Mouse (Mus musculus) layer of hippocampus, adult 2 months (tissue): Measurements from ENCODE around the gene Rflna. TPM values are rescaled to one million over a fixed set of nuclear protein-coding genes. Genes with fewer than 3 reads are reported as not detected.

Source experiments
- DNase-seq, 2 experiments: peaks; one replicate each; pipeline ENCODE4 v3.0.0; 2022; ENCODE audit warnings: low spot score in 2 of 2
- H3K27ac ChIP-seq: fragments of 200-600 bp; 2 replicates; pipeline ENCODE4 v1.8.1; 2022
- H3K4me3 ChIP-seq: fragments of 200-600 bp; 2 replicates; pipeline ENCODE4 v1.8.1; 2022; ENCODE audit warnings: mild to moderate bottlenecking
- CTCF ChIP-seq: fragments of 200-600 bp; conservative IDR thresholded peaks from 2 replicates; pipeline ENCODE4 v1.8.1; 2022; ENCODE audit warnings: antibody characterized with exemption, mild to moderate bottlenecking, moderate library complexity
- total RNA-seq, 2 experiments: library from RNA; stranded (reverse); gene quantifications; 2 replicates each; pipeline ENCODE4 v1.2.3; 2021

Rflna gene
- total RNA-seq, 2 experiments from 2014 or later = 0.44 to 0.83 TPM

GRCm38 (mm10) chr5:125045202-125045601 lies 42.2 kb downstream of the Rflna start:
- H3K27ac ChIP-seq = peak overlapping the region; percentile 65; the same call in 1 of the 2 replicates
- no peak for TF ChIP-seq CTCF
- H3K4me3 ChIP-seq = no peak overlapping the region
- DNase-seq = no peak

DNA sequence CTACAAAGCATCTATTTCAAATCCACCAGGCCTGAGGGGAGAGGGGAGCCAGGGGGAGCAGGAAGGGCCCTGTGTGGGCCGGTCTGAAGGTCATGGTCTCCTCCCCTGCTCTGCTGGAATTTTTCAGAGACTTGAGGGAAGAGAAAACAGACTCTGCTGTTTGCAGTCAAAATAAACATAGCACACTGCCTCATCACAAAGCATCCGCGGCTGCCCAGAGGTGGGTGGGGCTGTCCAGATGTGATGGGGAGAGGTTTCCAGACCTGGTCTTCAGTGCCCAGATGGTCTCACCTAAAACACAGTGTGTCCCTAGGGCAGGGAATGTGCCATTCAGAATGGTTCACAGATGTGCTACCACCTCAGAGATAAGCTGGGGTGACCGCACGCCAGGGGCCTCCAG lies 43.4 kb downstream of the Rflna start:
- no peak for DNase-seq
- peak overlapping the region; percentile 57; the same call in 1 of the 2 replicates for H3K27ac ChIP-seq
- no peak for TF ChIP-seq CTCF
- no peak overlapping the region for H3K4me3 ChIP-seq

- no peak for TF ChIP-seq CTCF
- no peak for DNase-seq
- no peak overlapping the region for H3K4me3 ChIP-seq
- H3K27ac ChIP-seq = no peak overlapping the region
Measured at GRCm38 (mm10) chr5:125049481-125049880, 46.5 kb downstream of the Rflna start.

GRCm38 (mm10) chr5:125052237-125052602 lies 49.2 kb downstream of the Rflna start:
- H3K27ac ChIP-seq = peak overlapping the region; percentile 98
- no peak for DNase-seq
- TF ChIP-seq CTCF = no peak
- no peak overlapping the region for H3K4me3 ChIP-seq

- peak overlapping the region; percentile 22 for H3K4me3 ChIP-seq
- peak in 1 of 2 experiments; percentile 45 for DNase-seq
- no peak for TF ChIP-seq CTCF
- peak overlapping the region; percentile 98 for H3K27ac ChIP-seq
Measured at GRCm38 (mm10) chr5:125052603-125053488, 49.8 kb downstream of the Rflna start.

GRCm38 (mm10) chr5:125053661-125054060 lies 50.6 kb downstream of the Rflna start:
- TF ChIP-seq CTCF = no peak
- Histone ChIP-seq H3K27ac (peak overlapping the region; percentile 98), H3K4me3 (no peak overlapping the region; the same call in 1 of the 2 replicates)
- DNase-seq = no peak

DNA sequence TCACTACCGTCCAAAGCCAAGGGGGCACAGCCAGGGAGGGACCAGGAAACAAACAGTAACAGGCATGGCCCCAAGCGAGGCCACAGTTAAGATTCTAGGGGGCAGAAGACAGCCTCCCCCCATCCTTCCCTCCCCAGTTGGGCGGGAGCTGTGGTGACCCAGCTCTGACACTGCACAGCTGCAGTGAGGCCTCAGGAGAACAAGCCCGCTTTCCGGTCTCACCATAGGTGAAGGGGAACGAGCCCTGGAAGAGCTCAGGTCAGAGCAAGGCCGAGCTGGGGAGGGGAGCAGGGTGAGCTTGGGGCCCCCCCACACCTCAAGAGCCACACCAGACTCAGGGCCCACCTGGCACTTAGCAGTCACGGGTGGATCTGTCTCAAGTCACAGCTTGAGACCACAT lies 52.9 kb downstream of the Rflna start:
- peak overlapping the region; percentile 98 for H3K27ac ChIP-seq
- TF ChIP-seq CTCF = no peak
- no peak for DNase-seq
- peak overlapping the region; percentile 70 for H3K4me3 ChIP-seq

GRCm38 (mm10) chr5:125056331-125056695 lies 53.3 kb downstream of the Rflna start:
- Histone ChIP-seq H3K27ac (peak overlapping the region; percentile 98), H3K4me3 (peak overlapping the region; percentile 70)
- peak; percentile 51 for TF ChIP-seq CTCF
- DNase-seq = no peak

DNA sequence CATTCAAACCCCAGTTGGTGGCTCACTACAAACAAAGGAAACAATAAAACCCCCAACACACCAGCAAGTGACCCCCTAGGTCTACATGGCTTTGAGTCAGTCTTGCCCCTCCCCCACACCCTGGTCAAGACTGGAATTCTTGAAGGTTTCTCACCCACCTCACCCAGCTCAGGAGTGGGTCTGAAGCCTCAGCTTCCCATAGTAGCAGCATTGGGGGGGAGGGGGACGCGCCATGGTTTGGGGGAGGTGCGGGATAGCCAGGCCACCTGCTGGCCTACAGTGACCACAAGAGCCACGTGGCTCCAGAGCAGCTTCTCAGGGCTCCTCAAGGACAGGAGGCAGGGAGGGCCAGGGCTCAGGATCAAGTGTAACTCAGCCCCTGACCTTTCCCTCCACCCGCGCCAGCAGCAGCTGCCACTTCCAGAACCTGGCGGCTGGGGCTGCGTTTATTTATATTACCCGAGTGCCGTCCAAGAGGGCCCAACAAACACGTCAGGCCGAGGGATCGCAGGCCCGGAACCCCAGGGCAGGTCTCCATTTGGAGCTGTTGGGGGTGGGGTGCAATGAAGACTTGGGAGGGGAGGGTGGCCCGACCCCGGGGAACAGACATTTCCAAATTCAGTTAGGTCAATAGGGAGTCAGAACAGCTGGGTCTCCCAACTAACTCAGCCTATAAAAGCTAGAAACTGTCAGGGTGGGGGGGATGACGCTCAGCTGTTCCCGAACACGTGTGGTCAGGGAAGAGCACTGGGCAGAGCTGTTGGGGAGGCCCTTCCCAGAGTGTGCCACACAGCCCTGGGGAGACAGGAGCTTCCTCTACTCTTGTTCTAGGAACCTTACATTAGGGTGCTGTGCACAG lies 53.9 kb downstream of the Rflna start:
- no peak for TF ChIP-seq CTCF
- DNase-seq = no peak
- Histone ChIP-seq H3K4me3 (peak overlapping the region; percentile 70), H3K27ac (peak overlapping the region; percentile 98)

DNA sequence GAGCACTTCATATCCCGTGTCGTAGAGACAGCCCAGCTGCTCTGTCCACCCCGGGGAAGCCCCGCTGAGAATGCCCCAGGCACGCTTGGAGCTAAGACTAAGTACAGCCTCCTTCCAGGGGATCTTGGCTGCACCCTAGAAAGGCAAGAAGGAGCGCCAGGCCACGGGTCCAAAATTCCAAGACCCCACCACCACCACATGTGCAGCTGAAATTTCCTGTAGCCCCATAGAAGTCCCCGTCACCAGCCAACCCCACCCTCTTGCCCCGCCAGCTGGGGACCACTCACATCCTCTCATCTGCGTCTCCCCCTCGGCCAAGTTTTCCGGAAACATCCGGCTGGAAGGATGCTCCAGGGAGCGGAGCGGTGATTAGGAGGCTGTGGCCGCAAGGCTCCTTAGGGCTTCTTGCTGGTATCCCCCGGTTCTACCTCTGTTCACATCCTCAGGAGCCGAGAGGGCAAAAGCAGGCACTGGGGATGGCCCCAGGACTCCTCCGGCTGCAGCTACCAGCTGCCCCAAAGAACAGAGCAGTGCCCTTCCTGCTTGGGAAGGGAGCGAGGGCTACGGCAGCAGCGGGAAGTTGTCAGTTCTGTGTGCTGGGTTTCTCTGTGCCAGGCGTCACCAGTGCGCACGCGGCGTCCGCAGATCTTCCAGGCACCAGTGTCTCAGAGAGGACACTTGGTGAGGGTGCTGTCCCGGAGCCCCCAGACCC lies 54.7 kb downstream of the Rflna start:
- peak overlapping the region; percentile 70 for H3K4me3 ChIP-seq
- TF ChIP-seq CTCF = no peak
- H3K27ac ChIP-seq = peak overlapping the region; percentile 98
- no peak for DNase-seq

GRCm38 (mm10) chr5:125058267-125058668 lies 55.2 kb downstream of the Rflna start:
- peak overlapping the region; percentile 98 for H3K27ac ChIP-seq
- DNase-seq = peak; percentile 70 to 85
- TF ChIP-seq CTCF = no peak

More at GRCm38 (mm10) chr5:125058267-125058668, 55.2 kb downstream of the Rflna start:
- peak overlapping the region; percentile 70 for H3K4me3 ChIP-seq

Other genes with a start within 250 kb of the Rflna start
- gene Ccdc92, start 140.8 kb upstream of the Rflna start, total RNA-seq = 10 to 100 TPM; 79.7 to 81.8 TPM
- gene Zfp664, start 140.5 kb upstream of the Rflna start, total RNA-seq = 10 to 100 TPM; 65.1 to 66.1 TPM
- gene Ncor2, start 176.0 kb downstream of the Rflna start, total RNA-seq = 100 to 1,000 TPM; 285 to 307 TPM